Mouse (Mus musculus) heart, embryonic 11.5 days (tissue): Measurements from ENCODE around the gene Inip. TPM values are rescaled to one million over a fixed set of nuclear protein-coding genes. Genes with fewer than 3 reads are reported as not detected.

Experiments
- ATAC-seq: fragments of 200-750 bp; cut with Nextera tagmentation; replicated peaks from 2 replicates; pipeline ENCODE4 v1.8.0; 2017; ENCODE audit warnings: moderate library complexity; ENCODE audit not compliant: insufficient number of reproducible peaks, low FRiP score, low TSS enrichment
- H3K27ac ChIP-seq: fragments of 300-500 bp; sonication (generic); 2 replicates; pipeline ENCODE4 v1.5.1; 2014; ENCODE audit warnings: mild to moderate bottlenecking, low read depth, low read length
- H3K27me3 ChIP-seq: fragments of 300-500 bp; sonication (generic); 2 replicates; pipeline ENCODE4 v1.6.1; 2014; ENCODE audit warnings: mild to moderate bottlenecking, low read length, mixed read lengths; ENCODE audit not compliant: control insufficient read depth, insufficient read depth
- H3K36me3 ChIP-seq: fragments of 300-500 bp; sonication (generic); 2 replicates; pipeline ENCODE4 v1.6.1; 2014; ENCODE audit warnings: mild to moderate bottlenecking, low read length, moderate library complexity, mixed read lengths; ENCODE audit not compliant: control insufficient read depth, insufficient read depth
- H3K4me1 ChIP-seq: fragments of 300-500 bp; sonication (generic); 2 replicates; pipeline ENCODE4 v1.6.1; 2014; ENCODE audit warnings: low read length; ENCODE audit not compliant: control insufficient read depth, insufficient read depth
- H3K4me2 ChIP-seq: fragments of 300-500 bp; sonication (generic); 2 replicates; pipeline ENCODE4 v1.6.1; 2014; ENCODE audit warnings: mild to moderate bottlenecking, moderate library complexity
- H3K4me3 ChIP-seq: fragments of 300-500 bp; sonication (generic); 2 replicates; pipeline ENCODE4 v1.5.1; 2014; ENCODE audit warnings: low read depth, low read length
- H3K9ac ChIP-seq: fragments of 300-500 bp; sonication (generic); 2 replicates; pipeline ENCODE4 v1.6.1; 2014; ENCODE audit warnings: mild to moderate bottlenecking, low read depth, low read length, moderate library complexity
- H3K9me3 ChIP-seq: fragments of 300-500 bp; sonication (generic); replicated peaks from 2 replicates; pipeline ENCODE4 v1.6.1; 2016; ENCODE audit warnings: low read length; ENCODE audit not compliant: control insufficient read depth
- WGBS: fragments of 180-500 bp; shearing (Covaris S2); extraction: QIAGEN DNeasy Blood & Tissue Kit; methylation state at CpG from one replicate; pipeline ENCODE4 v1.1.7; 2014; ENCODE audit not compliant: insufficient replicate concordance; 5-methylcytosine and 5-hydroxymethylcytosine counted together
- polyA plus RNA-seq: library from polyadenylated mRNA; unstranded; fragments of >200 nt; fragmentation: Nextera tagmentation; extraction: Ambion mirVana; gene quantifications from 2 replicates; pipeline ENCODE4 v1.2.1, GENCODE M21; 2014

Gene Inip
- polyA plus RNA-seq, 1 experiment from 2014 or later, result 49.4 TPM

GRCm38 (mm10) chr4:59805968-59806878 lies 4.8 kb upstream of the Inip start:
- peak overlapping the region; percentile 98 for H3K4me3 ChIP-seq
- under 1% methylated on average over 58 of the region's 58 CpGs for WGBS

GRCm38 (mm10) chr4:59805181-59805967 lies 4.0 kb upstream of the Inip start, which contains the start of gene Snx30:
TSS of gene Snx30 (plus strand) at chr4:59805840.
- peaks cover 5% of the 10 kb centered on the region; the same call in 1 of the 2 replicates for H3K4me1 ChIP-seq
- peak within 1 kb of the TSS; percentile 70 for H3K27ac ChIP-seq
- 2% methylated on average over 42 of the region's 45 CpGs for WGBS
- H3K36me3 ChIP-seq, result no peaks in the 10 kb centered on the region
- H3K4me3 ChIP-seq, result peak within 1 kb of the TSS; percentile 98
- H3K4me2 ChIP-seq, result peak within 1 kb of the TSS; percentile 81
- H3K27me3 ChIP-seq, result no peaks in the 10 kb centered on the region
- H3K9me3 ChIP-seq, result no peaks in the 10 kb centered on the region
- ATAC-seq, result peak; percentile 93
- peak within 1 kb of the TSS; percentile 85 for H3K9ac ChIP-seq

More at GRCm38 (mm10) chr4:59805968-59806878, 4.8 kb upstream of the Inip start:
- Histone ChIP-seq H3K4me2 (peak overlapping the region; percentile 81), H3K36me3 (no peaks in the 10 kb centered on the region), H3K9ac (peak overlapping the region; percentile 85), H3K4me1 (peaks cover 5% of the 10 kb centered on the region; the same call in 1 of the 2 replicates), H3K9me3 (no peaks in the 10 kb centered on the region), H3K27ac (peak overlapping the region; percentile 70), H3K27me3 (no peaks in the 10 kb centered on the region)
- ATAC-seq, result peak; percentile 70

- 65% methylated on average over 1 of the region's 1 CpGs for WGBS
- Histone ChIP-seq H3K4me3 (peak overlapping the region; percentile 98), H3K9ac (peak overlapping the region; percentile 85; the same call in 1 of the 2 replicates), H3K27me3 (no peaks in the 10 kb centered on the region), H3K27ac (no peak overlapping the region), H3K4me1 (peaks cover 5% of the 10 kb centered on the region; the same call in 1 of the 2 replicates), H3K4me2 (peak overlapping the region; percentile 81), H3K36me3 (no peaks in the 10 kb centered on the region), H3K9me3 (no peaks in the 10 kb centered on the region)
- ATAC-seq, result no peak
Measured at GRCm38 (mm10) chr4:59804754-59805153, 3.4 kb upstream of the Inip start.

- Histone ChIP-seq H3K9ac (no peak overlapping the region), H3K36me3 (no peaks in the 10 kb centered on the region), H3K4me1 (peaks cover 5% of the 10 kb centered on the region; the same call in 1 of the 2 replicates), H3K4me3 (no peak overlapping the region), H3K4me2 (no peak overlapping the region), H3K27ac (no peak overlapping the region), H3K9me3 (no peaks in the 10 kb centered on the region), H3K27me3 (no peaks in the 10 kb centered on the region)
- no peak for ATAC-seq
- 77% methylated on average over 5 of the region's 5 CpGs for WGBS
Measured at GRCm38 (mm10) chr4:59803358-59803757, 2.0 kb upstream of the Inip start.

GRCm38 (mm10) chr4:59802792-59803191 lies 1.4 kb upstream of the Inip start:
- no peak overlapping the region for H3K4me3 ChIP-seq
- H3K36me3 ChIP-seq, result no peaks in the 10 kb centered on the region

GRCm38 (mm10) chr4:59802107-59802506 lies 718 bp upstream of the Inip start:
- no peaks in the 10 kb centered on the region for H3K9me3 ChIP-seq
- no peaks in the 10 kb centered on the region for H3K27me3 ChIP-seq
- no peak overlapping the region for H3K4me3 ChIP-seq
- H3K36me3 ChIP-seq, result no peaks in the 10 kb centered on the region
- WGBS, result 70% methylated on average over 6 of the region's 6 CpGs
- H3K9ac ChIP-seq, result no peak overlapping the region
- H3K4me2 ChIP-seq, result no peak overlapping the region
- no peak for ATAC-seq
- peaks cover 5% of the 10 kb centered on the region; the same call in 1 of the 2 replicates for H3K4me1 ChIP-seq
- H3K27ac ChIP-seq, result no peak overlapping the region

More at GRCm38 (mm10) chr4:59802792-59803191, 1.4 kb upstream of the Inip start:
- Histone ChIP-seq H3K9me3 (no peaks in the 10 kb centered on the region), H3K9ac (no peak overlapping the region), H3K27ac (no peak overlapping the region), H3K4me1 (peaks cover 5% of the 10 kb centered on the region; the same call in 1 of the 2 replicates), H3K4me2 (no peak overlapping the region), H3K27me3 (no peaks in the 10 kb centered on the region)
- 46% methylated on average over 4 of the region's 4 CpGs for WGBS
- no peak for ATAC-seq

- Histone ChIP-seq H3K4me3 (no peak overlapping the region), H3K36me3 (no peaks in the 10 kb centered on the region), H3K27me3 (no peaks in the 10 kb centered on the region), H3K27ac (no peak overlapping the region), H3K9ac (no peak overlapping the region), H3K4me1 (no peaks in the 10 kb centered on the region), H3K9me3 (no peaks in the 10 kb centered on the region), H3K4me2 (no peak overlapping the region)
- no peak for ATAC-seq
- 76% methylated on average over 5 of the region's 5 CpGs for WGBS
Measured at GRCm38 (mm10) chr4:59800181-59800580, 1.2 kb downstream of the Inip start.

- no peaks in the 10 kb centered on the region for H3K36me3 ChIP-seq
- no peak overlapping the region for H3K4me2 ChIP-seq
- WGBS, result 70% methylated on average over 2 of the region's 2 CpGs
- no peak overlapping the region for H3K9ac ChIP-seq
- H3K4me1 ChIP-seq, result no peaks in the 10 kb centered on the region
- no peak overlapping the region for H3K4me3 ChIP-seq
- no peak overlapping the region for H3K27ac ChIP-seq
- no peak for ATAC-seq
- H3K9me3 ChIP-seq, result no peaks in the 10 kb centered on the region
- H3K27me3 ChIP-seq, result no peaks in the 10 kb centered on the region
Measured at GRCm38 (mm10) chr4:59795788-59796455, 5.5 kb downstream of the Inip start.
